Mouse (Mus musculus): ENCODE results near the gene Dock1.

The Dock1 gene

GRCm38 (mm10) chr7:134757605-134758004, 87.2 kb downstream of the Dock1 start:
- no peak for DNase-seq

- no peak for DNase-seq
These were observed 91.3 kb downstream of the Dock1 start for GRCm38 (mm10) chr7:134761799-134762198.

- no peak for DNase-seq
These were observed 94.7 kb downstream of the Dock1 start for GRCm38 (mm10) chr7:134765130-134765529.

GRCm38 (mm10) chr7:134771314-134771713, 100.9 kb downstream of the Dock1 start:
- no peak for DNase-seq

GRCm38 (mm10) chr7:134772363-134772762, 101.9 kb downstream of the Dock1 start:
- no peak for DNase-seq

GRCm38 (mm10) chr7:134772867-134773590, 102.6 kb downstream of the Dock1 start:
- DNase-seq, result no peak

- DNase-seq, result no peak
These were observed 103.4 kb downstream of the Dock1 start for GRCm38 (mm10) chr7:134773761-134774415.

GRCm38 (mm10) chr7:134774468-134775162, 104.2 kb downstream of the Dock1 start:
- DNase-seq, result no peak

GRCm38 (mm10) chr7:134775671-134776070, 105.2 kb downstream of the Dock1 start:
- DNase-seq, result no peak

- DNase-seq, result no peak
These were observed 105.9 kb downstream of the Dock1 start for GRCm38 (mm10) chr7:134776306-134776705.

GRCm38 (mm10) chr7:134779761-134780160, 109.3 kb downstream of the Dock1 start:
- DNase-seq, result no peak

- DNase-seq, result no peak
These were observed 116.7 kb downstream of the Dock1 start for GRCm38 (mm10) chr7:134787110-134787509.

GRCm38 (mm10) chr7:134794889-134795288, 124.4 kb downstream of the Dock1 start:
- no peak for DNase-seq

GRCm38 (mm10) chr7:134800079-134800478, 129.6 kb downstream of the Dock1 start:
- DNase-seq, result no peak

GRCm38 (mm10) chr7:134804422-134804821, 134.0 kb downstream of the Dock1 start:
- DNase-seq, result no peak

GRCm38 (mm10) chr7:134806799-134807198, 136.3 kb downstream of the Dock1 start:
- no peak for DNase-seq

- DNase-seq, result no peak
These were observed 138.0 kb downstream of the Dock1 start for GRCm38 (mm10) chr7:134808406-134808805.

GRCm38 (mm10) chr7:134809241-134809975, 139.0 kb downstream of the Dock1 start:
- no peak for DNase-seq

GRCm38 (mm10) chr7:134818471-134818870, 148.0 kb downstream of the Dock1 start:
- DNase-seq, result no peak

- DNase-seq, result no peak
These were observed 150.8 kb downstream of the Dock1 start for GRCm38 (mm10) chr7:134821264-134821663.

- no peak for DNase-seq
These were observed 151.6 kb downstream of the Dock1 start for GRCm38 (mm10) chr7:134822006-134822405.

- DNase-seq, result no peak
These were observed 153.4 kb downstream of the Dock1 start for GRCm38 (mm10) chr7:134823891-134824290.

GRCm38 (mm10) chr7:134840066-134840465, 169.6 kb downstream of the Dock1 start:
- no peak for DNase-seq
